Mouse (Mus musculus) G1E (cell line): ENCODE measurements at regions not wholly inside any gene's neighbourhood (a gene's known extent, or its start where the extent isn't known, plus 50 kb on each side); places are given as distances from the start of the nearest gene placed in this dataset.

ENCODE experiments used
- ATAC-seq: 2 replicates; pipeline ENCODE4 v1.8.0; 2016; ENCODE audit warnings: mild to moderate bottlenecking; ENCODE audit not compliant: insufficient number of reproducible peaks, poor library complexity, low FRiP score, severe bottlenecking; ENCODE audit errors: extremely low read depth
- DNase-seq: peaks from one replicate; pipeline ENCODE4 v3.0.0; 2012; ENCODE audit warnings: low spot score
- H3K27me3 ChIP-seq: 2 replicates; pipeline ENCODE4 v1.6.1; 2012; ENCODE audit warnings: mild to moderate bottlenecking, low read length, inconsistent platforms; ENCODE audit not compliant: insufficient read depth
- H3K36me3 ChIP-seq: replicated peaks from 2 replicates; pipeline ENCODE3; 2012; ENCODE audit warnings: mild to moderate bottlenecking, inconsistent platforms
- H3K4me1 ChIP-seq: 2 replicates; pipeline ENCODE4 v1.6.1; 2012; ENCODE audit warnings: low read depth, low read length, inconsistent platforms, mixed read lengths; ENCODE audit not compliant: insufficient read depth
- H3K4me3 ChIP-seq: 2 replicates; pipeline ENCODE4 v1.5.1; 2012; ENCODE audit warnings: low read depth, mild to moderate bottlenecking, inconsistent platforms, low read length, moderate library complexity, mixed read lengths
- H3K9me3 ChIP-seq: replicated peaks from 2 replicates; pipeline ENCODE4 v1.6.1; 2012; ENCODE audit warnings: inconsistent platforms
- CTCF ChIP-seq: IDR thresholded peaks from 2 replicates; pipeline ENCODE4 v1.5.1; 2012; ENCODE audit warnings: low read depth, low read length, inconsistent platforms, mixed read lengths
- GATA1 ChIP-seq: IDR thresholded peaks from 2 replicates; pipeline ENCODE4 v1.6.1; 2012; ENCODE audit warnings: borderline replicate concordance, low read length, inconsistent platforms, mixed read lengths
- GATA2 ChIP-seq: IDR thresholded peaks from 2 replicates; pipeline ENCODE4 v1.6.1; 2012; ENCODE audit warnings: low read depth, low read length, inconsistent platforms, borderline replicate concordance
- POLR2AphosphoS5 ChIP-seq: IDR thresholded peaks from 2 replicates; pipeline ENCODE4 v1.6.1; 2012; ENCODE audit warnings: low read depth, low read length, inconsistent platforms; ENCODE audit not compliant: insufficient replicate concordance
- TAL1 ChIP-seq: conservative IDR thresholded peaks from 2 replicates; pipeline ENCODE4 v1.6.1; 2012; ENCODE audit warnings: low read depth, low read length, inconsistent platforms, mixed read lengths

DNA sequence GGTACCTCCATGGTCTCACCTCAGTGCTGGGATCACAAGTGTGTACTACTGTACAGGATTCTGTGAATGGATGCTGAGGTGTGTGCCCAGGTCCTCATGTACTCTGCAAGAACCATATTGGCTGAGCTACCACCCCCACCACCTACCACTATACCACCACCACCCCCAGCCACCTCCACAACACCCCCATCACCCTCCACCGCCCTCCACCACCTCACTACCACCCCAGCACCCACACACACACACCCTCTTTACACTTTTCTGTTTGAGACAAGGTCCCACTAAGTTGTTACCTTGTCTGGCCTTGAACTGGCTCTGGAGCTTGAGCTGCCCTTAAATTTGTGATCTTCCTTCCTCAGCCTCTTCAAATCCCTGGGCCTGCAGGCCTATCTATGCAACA lies 73.3 kb downstream of the Il9r start:
- TF ChIP-seq POLR2AphosphoS5 (no peak), GATA1 (no peak)
- ATAC-seq (no peak), DNase-seq (no peak)
- H3K9me3 ChIP-seq: no peaks in the 10 kb centered on the region
- no peak overlapping the region for H3K4me3 ChIP-seq
- no peaks in the 10 kb centered on the region for H3K27me3 ChIP-seq
- no peaks in the 10 kb centered on the region for H3K36me3 ChIP-seq
- H3K4me1 ChIP-seq: no peaks in the 10 kb centered on the region

DNA sequence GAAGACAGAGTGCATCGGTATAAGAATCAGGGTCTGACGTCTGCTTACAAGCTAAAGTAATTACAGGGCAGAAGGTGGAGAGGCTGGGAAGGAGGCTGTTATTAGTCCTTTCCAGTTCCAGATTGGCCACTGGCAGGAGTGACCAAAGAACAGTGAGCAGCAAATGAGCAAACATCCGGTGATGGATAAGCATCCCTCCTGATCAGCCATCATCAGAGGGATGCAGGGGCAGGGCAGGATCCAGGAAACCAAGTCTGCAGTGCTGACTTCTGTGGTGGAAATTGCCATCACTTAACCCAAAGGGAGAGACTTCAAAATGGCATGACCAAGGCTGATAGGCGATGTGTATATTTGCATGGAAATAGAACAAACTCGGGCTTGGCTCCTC lies 73.8 kb downstream of the Il9r start:
- H3K9me3 ChIP-seq: no peaks in the 10 kb centered on the region
- DNase-seq: no peak
- H3K36me3 ChIP-seq: no peaks in the 10 kb centered on the region
- no peaks in the 10 kb centered on the region for H3K27me3 ChIP-seq
- TF ChIP-seq GATA2 (no peak), CTCF (no peak)
- H3K4me3 ChIP-seq: no peak overlapping the region
- no peak for ATAC-seq
- H3K4me1 ChIP-seq: no peaks in the 10 kb centered on the region

DNA sequence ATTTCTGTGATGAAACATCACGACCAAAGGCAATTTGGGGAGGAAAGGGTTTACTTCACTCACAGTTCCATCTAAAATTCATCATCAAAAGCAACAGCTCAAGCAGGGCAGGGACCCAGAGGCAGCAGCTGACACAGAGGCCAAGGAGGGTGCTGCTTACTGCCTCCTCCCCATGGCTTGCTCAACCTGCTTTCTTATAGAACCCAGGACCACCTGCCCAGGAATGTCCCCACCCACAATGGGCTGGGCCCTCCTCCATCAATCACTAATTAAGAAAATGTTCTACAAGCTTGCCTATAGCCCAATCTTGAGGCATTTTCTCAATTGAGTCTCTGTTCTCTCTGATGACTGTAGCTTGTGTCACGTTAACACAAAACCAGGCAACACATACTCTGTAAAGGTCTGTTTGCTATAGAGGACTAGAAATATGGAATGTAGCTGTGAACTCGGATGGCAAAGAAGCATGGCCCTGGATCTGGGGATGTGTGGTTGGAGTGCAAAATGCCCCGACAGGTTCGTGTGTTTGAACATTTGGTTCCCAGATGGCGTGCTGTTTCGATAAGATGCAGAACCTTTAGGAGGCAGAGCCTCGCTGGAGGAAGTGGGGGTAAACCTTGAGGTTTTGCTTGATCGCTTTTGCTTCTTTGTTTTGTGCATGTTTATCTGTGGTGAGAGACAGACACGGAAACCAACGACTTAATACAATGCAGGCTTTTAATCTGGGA lies 74.3 kb downstream of the Il9r start:
- ATAC-seq (no peak), DNase-seq (no peak)
- Histone ChIP-seq H3K36me3 (no peaks in the 10 kb centered on the region), H3K4me1 (no peaks in the 10 kb centered on the region), H3K9me3 (no peaks in the 10 kb centered on the region), H3K27me3 (no peaks in the 10 kb centered on the region), H3K4me3 (no peak overlapping the region)
- no peak for TF ChIP-seq GATA2
- no peak for TF ChIP-seq TAL1
- no peak for TF ChIP-seq CTCF
- no peak for TF ChIP-seq POLR2AphosphoS5
- no peak for TF ChIP-seq GATA1

DNA sequence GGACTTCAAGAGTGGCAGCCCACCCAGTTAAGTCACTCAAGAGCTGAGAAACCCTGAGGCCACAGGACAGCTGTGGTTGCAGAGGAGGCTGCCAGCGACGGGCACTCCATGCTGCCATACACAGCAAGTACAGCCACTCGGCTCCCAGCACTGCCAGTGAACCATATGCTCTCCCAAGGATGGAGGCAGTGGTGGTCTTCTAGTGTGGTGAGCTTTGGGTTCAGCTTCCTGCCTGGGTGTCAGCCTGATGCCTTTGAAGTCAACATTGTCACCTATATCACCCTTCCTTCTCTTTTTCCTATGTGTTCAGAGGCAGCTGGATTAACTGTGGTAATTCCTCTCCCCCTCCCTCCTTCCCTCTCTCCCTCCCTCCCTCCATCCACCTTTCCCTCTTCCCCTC lies 79.5 kb downstream of the Il9r start:
- Histone ChIP-seq H3K36me3 (no peaks in the 10 kb centered on the region), H3K27me3 (peaks cover 11% of the 10 kb centered on the region; the same call in 1 of the 2 replicates), H3K9me3 (no peaks in the 10 kb centered on the region), H3K4me1 (no peaks in the 10 kb centered on the region), H3K4me3 (no peak overlapping the region)
- DNase-seq (no peak), ATAC-seq (no peak)
- TF ChIP-seq TAL1: no peak
- no peak for TF ChIP-seq POLR2AphosphoS5
- no peak for TF ChIP-seq CTCF
- TF ChIP-seq GATA2: no peak
- TF ChIP-seq GATA1: no peak

DNA sequence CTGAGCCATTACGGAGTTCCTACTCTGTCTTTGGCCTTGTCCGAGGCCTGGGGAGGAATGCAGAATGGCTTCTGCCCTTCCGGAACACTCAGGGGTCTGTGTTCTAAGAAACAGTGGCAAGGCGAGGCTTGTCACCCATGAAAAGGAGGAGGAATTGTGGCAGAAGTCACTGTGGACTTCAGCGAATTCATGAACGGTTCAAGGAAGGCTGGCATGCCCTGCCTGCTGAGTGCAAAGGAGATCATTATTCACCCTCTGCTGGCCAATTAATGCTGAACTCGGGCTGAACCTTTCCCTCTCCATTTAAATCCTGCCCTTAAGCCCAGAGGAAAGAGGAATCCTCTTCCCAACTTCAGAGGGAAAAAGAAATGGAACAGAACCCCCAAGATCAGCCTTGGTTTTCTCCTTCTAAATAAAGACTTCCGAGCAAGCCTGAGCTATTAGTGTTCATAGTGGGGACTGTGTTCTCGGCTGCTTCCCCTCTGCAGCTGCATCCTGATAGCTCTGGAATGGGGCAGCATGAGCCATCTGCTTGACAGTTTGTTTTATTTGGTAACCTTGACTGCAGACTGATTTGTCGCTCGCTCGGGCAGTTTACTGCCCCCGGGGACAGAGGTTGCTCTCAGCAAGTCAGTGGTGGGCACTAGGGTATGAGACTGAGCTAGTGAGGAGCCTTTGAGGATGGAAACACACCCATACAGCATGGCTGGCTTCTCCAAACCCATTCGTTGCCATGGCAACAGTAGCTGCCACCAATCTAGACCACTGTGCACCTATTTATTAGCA lies 81.0 kb downstream of the Il9r start:
- no peaks in the 10 kb centered on the region for H3K9me3 ChIP-seq
- no peak for ATAC-seq
- no peaks in the 10 kb centered on the region for H3K4me1 ChIP-seq
- H3K27me3 ChIP-seq: peaks cover 11% of the 10 kb centered on the region; the same call in 1 of the 2 replicates
- H3K36me3 ChIP-seq: no peaks in the 10 kb centered on the region
- H3K4me3 ChIP-seq: no peak overlapping the region
- no peak for DNase-seq
- TF ChIP-seq GATA2 (no peak), TAL1 (no peak), CTCF (no peak), POLR2AphosphoS5 (no peak), GATA1 (no peak)

DNA sequence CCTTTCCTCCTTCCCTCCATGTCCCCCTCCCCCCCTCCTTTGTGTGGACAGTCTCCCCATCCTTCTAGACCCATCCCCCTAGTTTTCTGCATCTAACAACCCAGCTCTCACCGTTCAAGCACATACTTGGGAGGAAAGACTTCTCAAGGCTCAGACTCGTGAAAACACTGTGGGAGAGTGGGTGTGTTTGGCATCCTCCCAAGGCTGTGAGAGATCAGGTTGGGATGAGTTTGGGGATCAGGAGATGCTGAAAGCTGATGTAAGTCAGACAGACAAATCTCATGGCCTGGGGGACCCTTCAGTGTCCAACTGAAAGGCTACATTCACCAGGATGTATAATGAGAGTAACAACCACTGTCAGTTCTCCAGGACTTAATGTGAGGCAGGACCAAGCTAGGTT lies 82.1 kb downstream of the Il9r start:
- no peaks in the 10 kb centered on the region for H3K9me3 ChIP-seq
- H3K4me1 ChIP-seq: no peaks in the 10 kb centered on the region
- no peak overlapping the region for H3K4me3 ChIP-seq
- DNase-seq (no peak), ATAC-seq (no peak)
- TF ChIP-seq GATA1 (no peak), POLR2AphosphoS5 (no peak), CTCF (no peak), GATA2 (no peak), TAL1 (no peak)
- no peaks in the 10 kb centered on the region for H3K36me3 ChIP-seq
- H3K27me3 ChIP-seq: peaks cover 11% of the 10 kb centered on the region; the same call in 1 of the 2 replicates
